ENCODE assay signal across 12 mouse cellular contexts in the genomic region with DNA sequence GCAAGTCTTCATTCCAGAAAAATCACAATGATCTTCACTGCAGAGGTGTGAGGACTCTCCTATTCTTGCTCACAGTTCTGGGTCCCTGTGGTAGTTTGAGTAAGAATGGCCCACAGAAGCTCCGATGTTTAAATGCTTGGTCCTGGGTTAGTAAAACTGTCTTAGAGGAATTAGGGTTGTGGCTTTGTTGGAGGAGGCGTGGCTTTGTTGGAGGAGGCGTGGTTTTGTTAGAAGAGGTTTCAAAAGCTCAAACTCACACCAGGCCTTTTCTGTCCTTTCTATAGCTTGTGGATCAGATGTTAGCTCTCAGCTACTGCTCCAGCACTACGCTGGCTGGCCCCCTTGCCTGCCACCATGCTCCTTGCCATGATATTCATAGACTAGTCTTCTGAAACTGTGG. TPM values are rescaled to one million over a fixed set of nuclear protein-coding genes. Genes with fewer than 3 reads are reported as not detected.
DNase-seq lines count a peak whose midpoint lies in the region; ATAC-seq lines count a peak whose summit lies in the region.
"Had no signal": no experiment of that assay in that cellular context is flagged by ENCODE, and none has a peak within 500 bp of the region (broad histone marks: within the 10 kb centered on the region; RNA-seq: fewer than 3 reads in every experiment).

No protein-coding gene starts in this region.

- DNase-seq in kidney, adult 11 months, result no peak
- DNase-seq in spleen, postnatal 36 days (ENCODE audit: low spot score in 2 of 2), result peak; percentile 26 to 48
- no peak for DNase-seq in spleen, postnatal 4 days (ENCODE audit: low spot score in 2 of 2)
- no peak for DNase-seq in ovary, postnatal 10 days (ENCODE audit: low spot score)
- DNase-seq: heart, adult 11 months had no signal

- H3K9ac ChIP-seq in kidney, embryonic 15.5 days, result no peak overlapping the region
- H3K9ac ChIP-seq in stomach, embryonic 15.5 days, result no peak overlapping the region
- H3K9ac ChIP-seq: forebrain, embryonic 13.5 days; midbrain, embryonic 15.5 days had no signal

- peaks cover 17% of the 10 kb centered on the region for H3K4me1 ChIP-seq in kidney, embryonic 15.5 days
- peaks cover 7% of the 10 kb centered on the region for H3K4me1 ChIP-seq in stomach, embryonic 15.5 days
- H3K4me1 ChIP-seq: midbrain, embryonic 15.5 days had no signal

- no peaks in the 10 kb centered on the region for H3K9me3 ChIP-seq in kidney, embryonic 15.5 days (replicated peaks)
- no peaks in the 10 kb centered on the region for H3K9me3 ChIP-seq in stomach, embryonic 15.5 days
- H3K9me3 ChIP-seq: forebrain, embryonic 13.5 days; midbrain, embryonic 15.5 days had no signal

- no peaks in the 10 kb centered on the region for H3K27me3 ChIP-seq in kidney, embryonic 15.5 days
- H3K27me3 ChIP-seq in stomach, embryonic 15.5 days (replicated peaks), result no peaks in the 10 kb centered on the region
- H3K27me3 ChIP-seq: forebrain, embryonic 13.5 days; midbrain, embryonic 15.5 days had no signal

- H3K4me3 ChIP-seq in kidney, embryonic 15.5 days (replicated peaks), result no peak overlapping the region
- H3K4me3 ChIP-seq in stomach, embryonic 15.5 days (replicated peaks), result no peak overlapping the region
- H3K4me3 ChIP-seq: forebrain, embryonic 13.5 days; midbrain, embryonic 15.5 days had no signal

- WGBS in kidney, embryonic 15.5 days, result 42% methylated on average over 4 of the region's 4 CpGs
- 34% methylated on average over 4 of the region's 4 CpGs for WGBS in stomach, embryonic 15.5 days

- H3K27ac ChIP-seq in kidney, embryonic 15.5 days, result peak overlapping the region; percentile 52
- no peak overlapping the region; the same call in 1 of the 2 replicates for H3K27ac ChIP-seq in stomach, embryonic 15.5 days
- H3K27ac ChIP-seq: forebrain, embryonic 13.5 days; midbrain, embryonic 15.5 days had no signal

- H3K4me2 ChIP-seq in kidney, embryonic 15.5 days, result peak overlapping the region; percentile 38
- peak overlapping the region; percentile 32; the same call in 1 of the 2 replicates for H3K4me2 ChIP-seq in stomach, embryonic 15.5 days
- H3K4me2 ChIP-seq: forebrain, embryonic 13.5 days; midbrain, embryonic 15.5 days had no signal

- no peaks in the 10 kb centered on the region for H3K36me3 ChIP-seq in kidney, embryonic 15.5 days
- H3K36me3 ChIP-seq in stomach, embryonic 15.5 days, result no peaks in the 10 kb centered on the region
- H3K36me3 ChIP-seq: midbrain, embryonic 15.5 days had no signal

- ATAC-seq in kidney, embryonic 15.5 days (replicated peaks; ENCODE audit: low FRiP score), result peak; percentile 43; the same call in 1 of the 2 replicates
- ATAC-seq in granulocyte monocyte progenitor cell, adult 5-6 weeks (replicated peaks; ENCODE audit: poor library complexity, severe bottlenecking), result peak; percentile 43
- ATAC-seq in stomach, embryonic 15.5 days (ENCODE audit: insufficient read depth, low FRiP score, low read depth), result no peak
- no peak for ATAC-seq in megakaryocyte-erythroid progenitor cell, adult 5-6 weeks (replicated peaks; ENCODE audit: low FRiP score, low TSS enrichment, poor library complexity, severe bottlenecking)
- ATAC-seq: activated CD4-positive, CD25-positive, alpha-beta regulatory T cell, adult 4 months; midbrain, embryonic 15.5 days had no signal

RNA-seq across cellular contexts. Expression of a gene that starts 27.6 kb away (rescaled TPM):
- 1.4 and 1.7 TPM in 2 replicates for polyA plus RNA-seq in kidney, embryonic 15.5 days (2015; fragmentation: Nextera tagmentation; extraction: Ambion mirVana)
- not detected in 2 replicates for total RNA-seq in granulocyte monocyte progenitor cell, adult 5-6 weeks (2014; fragmentation: Nextera tagmentation)
- total RNA-seq in granulocyte monocyte progenitor cell, adult 5-6 weeks (2017), result not detected in 2 replicates
- 1.6 and 2.0 TPM in 2 replicates for polyA plus RNA-seq in stomach, embryonic 15.5 days (2015; fragmentation: Nextera tagmentation; extraction: Ambion mirVana)
- not detected in 2 replicates for total RNA-seq in megakaryocyte-erythroid progenitor cell, adult 5-6 weeks (2014; fragmentation: Nextera tagmentation)
- total RNA-seq in megakaryocyte-erythroid progenitor cell, adult 5-6 weeks (2017), result not detected in 2 replicates
- polyA plus RNA-seq: activated CD4-positive, CD25-positive, alpha-beta regulatory T cell, adult 4 months had no signal

RNA-seq across cellular contexts. Expression of a gene that starts 57.8 kb away (rescaled TPM):
- 140 and 159 TPM in 2 replicates for polyA plus RNA-seq in kidney, embryonic 15.5 days (2015; fragmentation: Nextera tagmentation; extraction: Ambion mirVana)
- total RNA-seq in granulocyte monocyte progenitor cell, adult 5-6 weeks (2014; fragmentation: Nextera tagmentation), result 120 and 129 TPM in 2 replicates
- 173 and 204 TPM in 2 replicates for total RNA-seq in granulocyte monocyte progenitor cell, adult 5-6 weeks (2017)
- 113 and 125 TPM in 2 replicates for polyA plus RNA-seq in stomach, embryonic 15.5 days (2015; fragmentation: Nextera tagmentation; extraction: Ambion mirVana)
- total RNA-seq in megakaryocyte-erythroid progenitor cell, adult 5-6 weeks (2014; fragmentation: Nextera tagmentation), result 113 and 133 TPM in 2 replicates
- total RNA-seq in megakaryocyte-erythroid progenitor cell, adult 5-6 weeks (2017), result 231 and 241 TPM in 2 replicates

Comparison
In these comparisons a context has a peak if more than half of its experiments do, and no peak if none do; other contexts are left out.
1. DNase-seq: peak in spleen, postnatal 36 days (2 of 2); none in kidney, adult 11 months (single experiment), spleen, postnatal 4 days (0 of 2) and ovary, postnatal 10 days (single experiment).
2. ATAC-seq: peak in kidney, embryonic 15.5 days (single experiment) and granulocyte monocyte progenitor cell, adult 5-6 weeks (single experiment); none in stomach, embryonic 15.5 days (single experiment) and megakaryocyte-erythroid progenitor cell, adult 5-6 weeks (single experiment).